Mouse (Mus musculus) embryo, embryonic 11.5 days (tissue): ENCODE data around the gene Gm20388.
A peak's percentile ranks its signal among the peaks of the same experiment; 100 is the strongest.

Source experiments
- DNase-seq: peaks from one replicate; pipeline ENCODE4 v3.0.0-alpha.2; 2012; ENCODE audit warnings: low read depth, low spot score

Gene Gm20388

DNA sequence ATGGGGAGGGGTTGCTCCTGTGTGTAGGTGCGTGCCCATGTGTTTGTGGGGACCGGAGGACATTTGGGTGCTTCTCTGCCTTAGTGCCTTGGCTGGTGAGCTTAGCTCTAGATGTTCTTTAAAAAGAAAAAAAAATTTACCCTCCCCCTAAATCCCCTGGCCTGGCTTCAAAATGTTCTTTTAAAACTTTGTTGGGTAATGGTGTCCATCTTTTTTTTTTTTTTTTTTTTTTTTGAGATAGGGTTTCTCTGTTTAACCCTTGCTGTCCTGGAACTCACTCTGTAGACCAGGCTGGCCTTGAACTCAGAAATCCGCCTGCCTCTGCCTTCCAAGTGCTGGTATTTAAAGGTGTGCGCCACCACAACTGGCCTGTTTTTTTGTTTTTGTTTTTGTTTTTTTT is 4.7 kb downstream of the Gm20388 start:
- no peak for DNase-seq

DNA sequence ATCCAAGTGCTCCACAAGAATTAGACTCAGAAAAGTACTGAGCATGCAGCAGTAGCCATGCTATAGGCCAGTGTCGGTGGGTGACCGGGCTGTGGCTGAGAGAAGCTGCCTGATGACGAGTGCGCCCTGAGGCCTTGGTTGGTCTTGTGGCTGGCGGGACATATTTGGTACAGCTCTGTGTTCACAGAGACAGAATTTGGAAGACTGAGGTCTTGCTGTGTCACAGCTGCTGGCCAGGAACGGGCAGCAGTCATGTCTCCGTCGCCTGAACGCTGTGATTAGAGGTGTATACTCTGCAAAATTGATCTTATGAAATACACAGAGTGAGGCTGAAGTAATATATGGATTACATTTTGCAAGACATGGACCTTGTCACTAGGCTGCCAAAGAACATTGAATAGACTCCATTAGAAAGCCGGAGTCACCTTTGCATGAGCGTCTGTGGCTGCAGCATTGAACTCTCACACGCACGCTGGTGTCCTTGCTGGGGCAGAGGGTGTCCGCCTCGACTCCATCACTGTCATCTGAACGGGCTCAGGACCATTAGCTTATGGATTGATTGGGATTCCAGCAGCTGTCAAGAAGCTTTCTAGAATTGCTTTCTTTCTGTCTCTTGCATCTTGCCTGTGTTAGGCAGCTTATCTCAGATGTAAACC is 5.7 kb downstream of the Gm20388 start:
- no peak for DNase-seq

DNA sequence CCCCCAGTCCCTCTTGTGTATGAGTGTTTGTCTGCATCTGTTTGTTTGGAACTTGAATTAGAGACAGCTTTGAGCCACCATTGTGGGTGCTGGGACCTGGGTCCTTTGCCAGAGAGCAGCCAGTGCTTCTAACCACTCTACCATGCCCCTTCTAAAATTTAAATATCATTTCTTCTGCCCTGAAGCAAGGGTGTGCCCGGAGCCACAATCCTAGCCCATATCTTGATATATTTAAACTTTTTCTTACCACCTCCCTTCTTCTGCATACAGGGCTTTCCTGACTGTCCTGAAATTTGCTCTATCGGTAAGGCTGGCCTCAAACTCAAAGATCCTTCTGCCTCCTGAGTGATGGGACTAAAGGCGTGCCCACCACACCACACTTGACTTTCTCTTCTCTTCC is 6.8 kb downstream of the Gm20388 start:
- no peak for DNase-seq

DNA sequence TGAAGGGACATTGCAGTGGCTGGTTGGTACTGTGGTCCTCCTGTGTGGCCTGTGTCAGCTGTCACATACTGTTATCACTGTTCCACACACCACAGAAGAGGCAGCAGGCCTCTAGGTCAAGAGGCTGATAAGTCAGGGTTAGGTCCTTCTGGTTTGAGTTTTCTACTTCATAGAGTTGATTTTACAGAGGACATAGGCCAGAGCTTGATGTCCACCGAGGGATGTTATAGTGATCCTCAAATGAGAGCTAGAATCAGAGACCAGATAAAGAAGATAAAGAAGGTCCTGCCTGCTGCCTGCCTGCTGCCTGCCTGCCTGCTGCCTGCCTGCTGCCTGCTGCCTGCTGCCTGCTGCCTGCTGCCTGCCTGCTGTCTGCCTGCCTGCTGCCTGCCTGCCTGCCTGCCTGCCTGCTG is 7.5 kb downstream of the Gm20388 start:
- no peak for DNase-seq

DNA sequence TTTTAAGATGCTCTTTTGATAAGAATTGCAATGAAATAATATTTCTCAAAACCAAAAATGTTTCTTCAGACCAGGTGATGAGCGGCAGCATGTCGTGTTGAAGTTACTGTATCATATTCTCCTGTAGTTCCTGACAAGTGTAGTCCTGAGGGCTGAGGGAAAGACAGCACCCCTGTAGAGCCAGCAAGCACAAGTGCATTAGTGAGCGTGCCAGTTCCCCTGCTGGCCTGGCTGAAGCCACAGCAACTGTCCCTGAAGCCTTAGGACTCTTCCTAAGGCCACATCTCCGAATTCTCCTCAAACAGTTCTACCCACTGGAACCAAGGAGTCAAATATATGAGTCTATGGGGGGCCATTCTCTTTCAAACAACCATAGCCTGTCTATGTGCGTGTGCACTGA is 12.6 kb downstream of the Gm20388 start:
- DNase-seq, result no peak

DNA sequence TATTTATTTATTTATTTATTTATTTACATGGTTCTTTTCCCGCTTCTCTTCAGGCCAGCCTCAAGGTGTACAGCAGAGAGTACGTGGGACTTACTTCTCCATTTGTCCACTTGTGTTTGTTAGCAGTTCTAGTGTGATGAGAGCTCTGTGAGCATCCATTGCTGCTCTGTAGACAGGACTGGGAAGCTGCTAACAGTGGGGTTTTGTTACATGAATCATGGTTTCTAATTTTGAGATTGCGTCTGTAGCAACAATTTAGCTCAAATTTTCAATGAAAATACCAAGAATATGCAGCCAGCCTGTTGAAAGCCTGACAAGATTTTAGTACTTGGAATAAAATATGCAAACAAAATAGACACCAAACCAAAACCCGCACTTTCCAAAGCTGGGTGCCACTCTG is 14.8 kb downstream of the Gm20388 start:
- no peak for DNase-seq

DNA sequence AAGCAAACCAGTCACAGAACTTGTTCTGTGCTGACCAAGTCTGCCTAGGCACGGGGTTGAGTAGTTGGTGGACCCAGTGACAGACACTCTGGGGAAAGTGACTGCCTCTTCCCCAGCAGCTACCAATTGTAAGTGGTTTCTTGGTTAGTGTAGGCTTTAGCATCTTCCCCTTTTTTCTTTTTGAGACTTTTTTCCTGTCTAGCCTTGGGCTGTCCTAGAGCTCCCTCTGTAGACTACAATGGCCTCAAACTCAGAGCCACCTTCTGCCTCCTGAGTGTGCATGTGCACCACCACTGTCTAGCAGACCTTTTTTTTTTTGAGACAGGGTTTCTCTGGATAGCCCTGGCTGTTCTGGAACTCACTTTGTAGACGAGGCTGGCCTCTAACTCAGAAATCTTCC is 15.8 kb downstream of the Gm20388 start:
- DNase-seq, result no peak

DNA sequence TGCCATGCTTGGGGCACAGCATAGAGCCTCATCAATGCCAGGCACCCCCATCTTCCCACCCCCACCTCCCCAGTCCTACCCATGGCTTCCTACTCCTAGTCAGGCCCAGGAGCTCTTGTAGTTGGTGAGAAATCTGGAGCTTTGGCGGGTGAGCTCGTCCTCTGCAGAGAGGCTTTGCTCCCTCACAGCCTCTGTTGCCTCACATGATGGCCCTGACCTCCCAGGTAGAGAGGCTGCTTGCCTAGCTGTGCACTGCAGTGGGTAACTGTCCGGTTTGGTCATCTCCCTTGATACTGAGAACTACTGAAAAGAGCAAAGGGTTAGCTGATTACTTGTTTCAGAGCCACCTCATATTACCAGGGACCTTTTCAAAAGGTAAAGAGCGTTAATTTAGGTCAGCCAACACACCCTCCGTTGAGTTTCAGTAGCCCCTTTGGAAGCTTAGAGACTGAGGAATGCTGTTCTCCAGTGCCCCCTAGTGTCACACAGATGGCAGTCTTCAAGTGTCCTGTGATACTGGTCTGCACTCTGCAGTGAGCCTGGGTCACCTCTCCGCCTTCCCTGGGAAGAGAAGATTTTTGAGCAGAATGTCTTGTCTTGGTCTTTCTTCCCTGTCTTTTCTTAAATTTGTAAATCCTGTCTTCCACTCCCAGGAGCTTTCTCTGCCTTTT is 16.9 kb downstream of the Gm20388 start:
- DNase-seq, result peak; percentile 35

DNA sequence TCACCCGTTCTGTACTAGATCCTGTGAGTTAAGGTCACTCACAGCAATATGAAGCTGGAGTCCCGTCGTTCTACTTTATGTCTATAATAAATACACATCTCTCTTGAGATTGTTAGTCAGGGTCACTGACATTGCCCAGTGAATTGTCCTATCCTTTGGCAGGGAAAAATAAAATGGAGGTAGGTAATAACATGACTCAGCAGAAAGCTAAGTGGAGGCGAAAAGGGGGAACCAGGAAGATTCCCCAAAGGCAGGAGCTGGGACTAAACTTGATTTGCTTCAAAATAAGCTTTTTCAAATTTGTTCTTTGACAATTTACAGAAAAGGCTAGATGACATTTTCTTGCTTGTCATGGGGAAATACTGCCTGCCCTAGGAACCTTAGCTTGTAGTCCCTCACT is 20.7 kb downstream of the Gm20388 start:
- no peak for DNase-seq

DNA sequence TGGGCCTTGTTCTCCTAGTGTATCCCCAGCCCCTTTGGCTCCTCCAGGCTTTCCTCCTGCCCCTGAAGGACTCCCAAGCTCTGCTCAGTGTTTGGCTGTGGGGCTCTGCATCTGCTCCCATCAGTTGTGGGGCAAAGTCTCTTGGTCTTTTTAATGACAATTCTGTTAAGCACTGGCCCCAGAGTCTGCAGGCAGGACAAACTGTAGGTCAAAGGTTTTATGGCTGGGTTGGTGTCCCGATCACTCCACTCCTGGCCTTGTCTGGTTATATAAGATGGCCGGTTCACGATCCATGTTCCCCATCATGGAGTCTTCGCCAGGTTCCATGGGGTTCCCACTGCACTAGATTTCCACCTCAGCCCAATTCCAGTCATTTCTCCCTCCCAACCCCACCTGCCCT is 23.0 kb downstream of the Gm20388 start:
- no peak for DNase-seq

DNA sequence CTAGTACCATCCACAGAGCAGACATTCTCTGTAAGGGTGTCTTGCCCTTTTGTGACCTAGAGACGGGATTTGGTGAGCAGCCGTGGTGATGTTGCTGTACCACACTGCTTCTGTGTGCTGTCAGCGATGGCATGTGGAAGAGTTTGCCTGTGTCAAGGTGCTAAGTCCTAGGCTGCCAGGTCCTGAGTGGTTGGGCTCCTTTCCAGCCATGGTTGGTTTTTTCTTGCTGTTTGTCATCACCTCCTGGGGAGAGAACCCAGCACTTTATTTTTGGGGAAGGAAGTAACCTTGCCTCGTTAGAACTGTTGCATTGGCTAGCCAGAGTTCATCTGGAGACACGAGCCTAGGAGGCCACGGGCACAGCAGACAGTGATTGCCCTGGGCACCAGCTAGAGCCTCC is 24.9 kb downstream of the Gm20388 start:
- no peak for DNase-seq

DNA sequence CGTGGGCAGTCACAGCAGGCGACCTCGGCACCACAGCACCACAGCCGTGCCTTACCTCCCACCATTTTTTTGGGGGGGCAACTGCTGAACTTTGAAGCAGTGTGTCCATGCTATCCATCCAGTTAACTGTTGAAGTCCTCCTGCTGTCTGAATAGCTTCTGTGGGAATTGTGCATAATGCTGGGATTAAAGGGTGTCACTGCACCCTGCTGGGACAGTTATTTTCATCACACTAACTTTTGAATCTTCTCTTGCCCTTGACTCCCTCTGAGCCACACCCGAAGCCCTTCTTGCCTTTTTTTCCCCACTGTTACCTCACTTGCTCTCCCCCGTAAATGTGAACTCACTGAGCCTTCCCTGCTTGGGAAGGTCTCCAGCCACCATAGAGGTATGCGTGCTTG is 27.8 kb downstream of the Gm20388 start:
- DNase-seq, result no peak

DNA sequence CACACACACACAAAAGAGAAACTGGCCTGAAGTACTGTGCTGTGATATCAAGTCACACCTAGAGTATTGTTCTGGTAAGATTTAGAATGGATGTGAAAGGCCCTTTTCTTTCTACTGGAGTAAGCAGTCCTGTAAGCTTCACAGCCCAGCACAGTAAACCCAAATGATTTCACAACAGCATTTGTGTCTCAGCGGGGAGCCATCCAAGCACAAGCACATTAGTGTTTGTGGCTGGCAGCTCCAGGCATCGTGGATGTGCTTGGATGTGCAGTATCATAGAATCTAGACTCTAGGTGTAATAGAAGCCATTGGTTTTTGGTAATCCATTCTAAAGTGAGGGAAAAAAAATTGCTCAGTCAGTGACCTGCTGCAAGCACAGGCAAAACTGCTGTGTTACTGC is 28.7 kb downstream of the Gm20388 start:
- no peak for DNase-seq

DNA sequence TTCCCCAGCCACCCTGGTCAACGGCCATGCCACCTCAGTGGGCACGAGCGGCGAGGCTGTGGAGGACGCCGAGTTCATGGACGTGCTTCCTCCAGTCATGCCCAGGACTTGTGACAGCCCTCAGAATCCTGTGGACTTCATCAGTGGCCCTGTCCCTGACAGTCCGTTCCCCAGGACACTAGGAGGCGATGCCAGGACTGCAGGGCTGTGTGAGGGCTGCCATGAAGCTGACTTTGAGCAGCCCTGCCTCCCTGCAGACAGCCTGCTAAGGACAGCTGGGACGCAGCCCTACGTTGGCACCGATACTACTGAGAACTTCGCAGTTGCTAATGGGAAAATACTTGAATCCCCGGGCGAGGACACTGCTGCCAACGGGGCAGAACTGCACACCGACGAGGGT is 30.8 kb downstream of the Gm20388 start:
- DNase-seq, result no peak

DNA sequence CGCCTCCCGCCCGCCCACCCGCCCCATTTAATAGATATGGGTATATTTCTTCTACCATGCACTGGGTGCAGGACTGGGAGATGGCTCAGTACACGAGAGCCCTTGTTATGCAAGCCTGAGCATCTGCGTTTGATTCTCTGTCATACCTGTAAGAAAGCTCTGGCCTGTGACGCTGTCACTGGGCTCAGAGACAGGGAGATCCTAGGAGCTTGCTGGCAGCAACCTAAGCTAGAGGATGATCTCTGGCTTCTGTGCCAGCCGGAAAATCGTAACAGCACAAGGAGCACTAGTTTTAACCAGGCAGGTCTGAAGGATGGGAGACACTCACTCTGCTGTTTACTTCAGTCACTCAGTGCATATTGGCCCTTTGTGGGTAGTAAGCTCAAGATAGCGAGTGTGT is 33.0 kb downstream of the Gm20388 start:
- no peak for DNase-seq

DNA sequence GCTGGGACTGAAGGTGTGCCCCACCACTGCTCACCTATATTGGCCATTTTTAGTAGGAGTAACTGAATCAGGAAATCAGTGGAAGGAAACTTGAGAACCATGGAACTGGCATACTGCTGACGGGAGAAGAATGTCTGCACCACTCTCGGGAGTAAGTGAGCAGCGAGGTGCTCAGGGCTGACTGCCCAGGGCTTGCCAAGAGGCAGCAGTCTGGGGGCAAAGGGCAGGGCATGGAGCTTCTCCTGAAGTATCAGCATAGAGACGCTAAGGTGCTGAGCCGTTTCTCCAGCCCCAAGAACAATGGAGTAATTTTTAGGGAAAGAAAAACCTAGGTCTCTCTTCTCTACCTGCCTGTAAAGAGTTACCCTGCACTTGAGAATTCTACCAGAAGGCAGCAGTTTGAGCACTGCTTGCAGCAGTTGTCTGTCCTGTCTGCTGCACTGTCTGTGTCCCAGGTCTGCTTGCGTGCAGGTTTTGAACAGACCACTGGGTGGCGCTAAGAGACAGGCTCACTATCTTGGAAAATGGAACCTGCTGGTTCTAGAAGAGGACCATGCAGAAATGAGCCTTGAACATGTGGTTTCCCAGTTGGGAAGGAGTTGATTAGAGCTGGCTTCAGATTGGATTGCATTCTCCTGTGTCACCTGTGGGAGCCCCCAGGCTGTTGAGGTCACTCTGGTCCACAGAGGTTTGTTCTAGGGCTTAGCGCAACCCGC is 33.6 kb downstream of the Gm20388 start:
- peak; percentile 61 for DNase-seq

DNA sequence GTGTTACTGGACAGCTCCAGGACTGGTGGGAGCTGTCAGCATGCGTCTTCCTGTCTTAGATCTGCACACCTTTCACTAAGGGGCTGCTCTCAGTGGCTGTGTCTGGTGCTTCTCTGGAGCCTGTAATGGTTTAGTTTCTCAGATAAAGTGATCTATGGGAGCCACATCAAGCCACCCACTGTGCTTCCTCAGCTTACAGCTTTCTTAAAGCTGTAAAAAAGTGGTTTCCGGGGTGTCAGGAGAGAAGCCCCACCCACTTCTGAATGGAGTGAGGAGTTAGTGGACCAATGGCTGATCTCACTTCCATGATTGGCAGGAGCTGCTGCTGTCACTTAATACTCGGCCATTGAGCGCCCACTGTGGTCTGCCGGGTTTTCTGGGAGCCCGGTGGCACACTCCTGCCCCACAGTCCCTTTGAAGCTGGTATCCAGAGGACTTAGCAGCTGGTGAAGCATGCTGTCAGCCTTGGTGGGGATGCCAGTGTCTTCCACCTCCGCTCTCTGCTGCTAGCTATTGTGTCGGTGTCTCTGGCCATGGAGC is 35.8 kb downstream of the Gm20388 start:
- DNase-seq, result no peak

DNA sequence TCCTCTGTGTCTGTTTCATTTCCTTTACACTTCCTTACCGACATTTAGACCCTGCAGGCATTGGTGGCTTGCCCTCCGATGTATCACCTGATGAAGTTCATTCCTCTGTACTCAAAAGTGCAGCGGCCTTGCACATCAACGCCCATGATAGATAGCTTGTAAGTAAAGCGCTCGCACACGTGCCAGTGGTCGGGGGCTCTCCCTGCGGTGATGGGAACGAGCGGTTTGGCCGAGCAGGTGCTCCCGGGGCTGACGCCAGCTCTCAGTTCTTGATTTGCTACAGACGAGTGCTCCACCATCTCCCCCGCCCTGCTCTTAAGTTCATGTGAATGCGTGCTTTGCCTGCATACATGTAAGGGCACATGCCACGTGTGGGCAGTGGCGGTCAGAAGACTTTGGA is 37.0 kb downstream of the Gm20388 start:
- no peak for DNase-seq

DNA sequence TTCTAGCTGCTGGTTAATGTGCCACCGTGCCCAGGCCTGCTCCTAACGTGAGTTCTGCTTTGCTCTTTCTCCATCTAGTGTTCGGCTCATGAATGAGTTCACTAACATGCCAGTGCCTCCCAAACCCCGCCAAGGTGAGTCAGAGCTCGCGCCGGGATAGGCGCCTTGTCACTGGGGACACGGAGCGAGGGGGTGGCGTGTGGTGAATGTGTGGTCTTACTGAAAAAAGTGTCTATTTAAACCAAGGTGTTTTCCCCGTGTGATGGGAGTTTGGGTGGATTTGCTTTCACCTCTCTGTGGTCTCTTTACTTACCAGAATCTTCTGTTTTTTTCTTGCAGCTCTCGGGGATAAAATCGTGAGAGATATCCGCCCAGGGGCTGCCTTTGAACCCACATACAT is 37.7 kb downstream of the Gm20388 start:
- no peak for DNase-seq

DNA sequence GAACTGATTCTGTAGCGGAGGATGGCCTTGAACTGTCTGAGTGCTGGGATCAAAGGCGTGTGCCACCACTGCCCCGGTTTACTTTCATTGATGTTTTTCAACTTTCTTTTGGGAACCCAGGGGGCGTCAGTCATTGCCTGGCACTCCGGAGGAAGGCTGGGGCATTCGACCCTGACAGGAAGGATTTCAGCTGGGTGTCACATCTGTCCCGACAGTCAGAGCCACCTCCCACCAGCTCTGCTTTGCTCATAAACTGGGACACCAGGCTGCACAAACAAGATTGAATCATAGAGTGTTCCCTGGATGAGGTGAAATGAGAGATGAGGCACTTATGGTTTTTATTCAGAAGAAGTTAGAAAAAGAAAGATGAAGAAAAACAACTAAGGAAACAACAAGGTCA is 41.6 kb downstream of the Gm20388 start:
- no peak for DNase-seq

DNA sequence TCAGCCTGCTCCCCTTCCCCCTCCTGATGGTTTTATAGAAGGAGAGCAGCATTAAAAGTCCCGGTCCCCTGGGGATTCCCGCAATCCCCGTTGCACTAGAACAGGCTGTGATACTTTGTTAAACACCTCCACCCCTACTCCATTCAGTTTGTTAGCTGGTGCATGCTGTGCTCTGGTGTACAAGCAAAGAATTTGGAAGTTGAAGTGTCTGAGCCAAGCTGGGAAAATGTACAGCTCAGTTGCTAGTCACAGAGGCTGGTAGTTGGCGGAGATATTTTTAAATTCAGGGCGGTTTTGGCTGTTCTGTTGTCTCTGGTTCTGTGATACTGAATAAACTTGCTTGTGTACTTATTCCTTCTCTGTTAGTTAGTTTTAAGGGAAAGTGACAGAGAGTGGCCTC is 42.1 kb downstream of the Gm20388 start:
- DNase-seq, result no peak

DNA sequence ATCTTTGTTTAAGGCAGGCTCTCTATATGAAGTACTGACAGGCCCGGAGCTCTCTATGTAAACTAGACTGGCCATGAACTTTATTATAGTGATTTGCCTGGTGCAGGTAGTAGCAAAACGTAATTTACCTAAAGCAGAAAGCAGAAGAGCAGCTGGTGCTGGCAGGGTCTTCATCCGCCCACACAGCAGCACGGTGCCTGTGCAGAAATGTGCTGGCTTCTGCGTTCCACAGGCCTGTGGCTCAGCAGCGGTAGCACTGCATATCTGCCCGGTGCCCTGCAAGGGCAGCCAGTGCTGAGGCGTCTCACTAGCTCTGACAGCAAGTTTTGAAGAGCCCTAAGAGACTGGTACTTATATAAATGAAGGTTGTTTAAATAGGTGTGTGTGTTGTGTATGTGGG is 44.7 kb downstream of the Gm20388 start:
- no peak for DNase-seq

DNA sequence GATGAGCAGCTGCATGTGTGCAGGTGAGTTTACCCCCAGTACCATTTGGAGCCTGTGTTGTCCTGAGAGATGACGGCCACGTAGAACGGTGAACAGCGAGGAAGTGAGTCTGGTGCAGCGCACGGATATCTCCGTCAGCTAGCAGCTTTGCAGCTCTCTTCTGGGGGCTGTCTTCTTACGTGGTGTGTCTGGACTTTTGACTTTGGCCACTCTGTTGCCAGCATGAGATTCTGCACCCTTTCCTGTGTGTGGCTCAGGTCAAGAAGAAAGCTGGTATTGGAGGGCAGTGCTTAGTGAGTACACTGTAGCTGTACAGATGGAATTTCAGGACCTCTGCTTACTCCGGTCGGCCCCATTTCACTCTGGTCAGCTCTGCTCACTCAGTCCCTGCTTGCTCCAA is 47.4 kb downstream of the Gm20388 start:
- no peak for DNase-seq
